Mouse (Mus musculus) bone marrow, adult 2 months (tissue): Measurements from ENCODE around the gene Man1a2.

ENCODE experiments used
- CTCF ChIP-seq: fragments of 200-500 bp; IDR thresholded peaks from 2 replicates; pipeline ENCODE4 v1.5.1; 2011; ENCODE audit warnings: low read length, control low read depth; ENCODE audit not compliant: control insufficient read depth, insufficient read depth
- POLR2A ChIP-seq: fragments of 200-500 bp; IDR thresholded peaks from 2 replicates; pipeline ENCODE4 v1.6.1; 2011; ENCODE audit warnings: low read depth, mild to moderate bottlenecking, control low read depth, low read length, borderline replicate concordance; ENCODE audit not compliant: control insufficient read depth

GRCm38 (mm10) chr3:100515754-100516141 is 169.6 kb downstream of the Man1a2 start:
- TF ChIP-seq CTCF (no peak), POLR2A (no peak)
